Mouse (Mus musculus): Measurements from ENCODE around the gene Neb.

GRCm38 (mm10) chr2:52340990-52341389 is 37.3 kb downstream of the Neb start:
- TF ChIP-seq CTCF (IDR thresholded peaks at IDR 0.05) (no peak), EP300 (IDR thresholded peaks at IDR 0.05) (no peak)
